Mouse (Mus musculus) forebrain, postnatal 0 days (tissue): ENCODE measurements around the gene AU040320. TPM values are rescaled to one million over a fixed set of nuclear protein-coding genes. Genes with fewer than 3 reads are reported as not detected.

Experiments used
- ATAC-seq: fragments of 200-750 bp; cut with Nextera tagmentation; 2 replicates; pipeline ENCODE4 v1.8.0; 2017; ENCODE audit warnings: mild to moderate bottlenecking, moderate library complexity
- DNase-seq: peaks from one replicate; pipeline ENCODE4 v3.0.0-alpha.2; 2015
- H3K27ac ChIP-seq: fragments of 300-500 bp; sonication (generic); 2 replicates; pipeline ENCODE4 v1.5.1; 2014; ENCODE audit warnings: low read depth, mild to moderate bottlenecking, antibody characterized with exemption, low read length, moderate library complexity, mixed read lengths
- H3K27me3 ChIP-seq: fragments of 300-500 bp; sonication (generic); 2 replicates; pipeline ENCODE4 v1.6.1; 2014; ENCODE audit warnings: mild to moderate bottlenecking, low read length, mixed read lengths; ENCODE audit not compliant: insufficient read depth
- H3K36me3 ChIP-seq: fragments of 300-500 bp; sonication (generic); 2 replicates; pipeline ENCODE4 v1.6.1; 2014; ENCODE audit warnings: mild to moderate bottlenecking, moderate library complexity; ENCODE audit not compliant: insufficient read depth
- H3K4me1 ChIP-seq: fragments of 300-500 bp; sonication (generic); 2 replicates; pipeline ENCODE4 v1.6.1; 2014; ENCODE audit warnings: antibody characterized with exemption; ENCODE audit not compliant: insufficient read depth
- H3K4me2 ChIP-seq: fragments of 300-500 bp; sonication (generic); 2 replicates; pipeline ENCODE4 v1.6.1; 2014; ENCODE audit warnings: low read depth, mild to moderate bottlenecking, moderate library complexity
- H3K4me3 ChIP-seq: fragments of 300-500 bp; sonication (generic); 2 replicates; pipeline ENCODE4 v1.5.1; 2014; ENCODE audit warnings: low read depth, low read length, mixed read lengths
- H3K9ac ChIP-seq: fragments of 300-500 bp; sonication (generic); 2 replicates; pipeline ENCODE4 v1.6.1; 2014; ENCODE audit warnings: mild to moderate bottlenecking
- H3K9me3 ChIP-seq: fragments of 300-500 bp; sonication (generic); 2 replicates; pipeline ENCODE4 v1.6.1; 2016; ENCODE audit warnings: low read length
- CTCF ChIP-seq: sonication (generic); IDR thresholded peaks from 2 replicates; pipeline ENCODE4 v1.5.1; 2016; ENCODE audit warnings: antibody characterized with exemption, control low read depth, low read depth
- WGBS: fragments of 180-500 bp; shearing (Covaris S2); extraction: QIAGEN DNeasy Blood & Tissue Kit; methylation state at CpG from one replicate; pipeline ENCODE4 v1.1.7; 2014; 5-methylcytosine and 5-hydroxymethylcytosine counted together
- polyA plus RNA-seq: library from polyadenylated mRNA; unstranded; fragments of >200 nt; fragmentation: Nextera tagmentation; extraction: Ambion mirVana; gene quantifications from 2 replicates; pipeline ENCODE4 v1.2.1, GENCODE M21; 2015
- total RNA-seq: library from RNA; depleted of rRNA; stranded (reverse); fragments of >200 nt; gene quantifications from 2 replicates; pipeline ENCODE4 v1.2.3, GENCODE M21; 2014

AU040320 gene
- total and polyA plus RNA-seq, 2 experiments from 2014 or later, result 33.5 to 35.7 TPM

- H3K27ac ChIP-seq, result no peak overlapping the region
- no peaks in the 10 kb centered on the region; the same call in 1 of the 2 replicates for H3K4me1 ChIP-seq
- no peak overlapping the region for H3K4me3 ChIP-seq
- H3K9me3 ChIP-seq, result no peaks in the 10 kb centered on the region
- WGBS, result 21% methylated on average over 11 of the region's 11 CpGs
- no peak for TF ChIP-seq CTCF
- no peak for DNase-seq
- H3K36me3 ChIP-seq, result peaks cover 54% of the 10 kb centered on the region
- ATAC-seq, result no peak
- H3K27me3 ChIP-seq, result peaks cover 3% of the 10 kb centered on the region; the same call in 1 of the 2 replicates
- no peak overlapping the region for H3K9ac ChIP-seq
- H3K4me2 ChIP-seq, result no peak overlapping the region
Observed at GRCm38 (mm10) chr4:126743713-126744112, 9.6 kb upstream of the AU040320 start.

- H3K36me3 ChIP-seq, result peaks cover 63% of the 10 kb centered on the region
- 85% methylated on average over 14 of the region's 14 CpGs for WGBS
- no peak overlapping the region for H3K27ac ChIP-seq
- ATAC-seq, result no peak
- no peaks in the 10 kb centered on the region for H3K27me3 ChIP-seq
- peaks cover 4% of the 10 kb centered on the region for H3K4me1 ChIP-seq
- no peak overlapping the region for H3K4me2 ChIP-seq
- H3K9ac ChIP-seq, result no peak overlapping the region
- no peak for TF ChIP-seq CTCF
- no peak for DNase-seq
- no peaks in the 10 kb centered on the region for H3K9me3 ChIP-seq
- no peak overlapping the region for H3K4me3 ChIP-seq
Observed at GRCm38 (mm10) chr4:126744831-126745230, 8.5 kb upstream of the AU040320 start.

GRCm38 (mm10) chr4:126745506-126746193 is 7.7 kb upstream of the AU040320 start:
- H3K27me3 ChIP-seq, result no peaks in the 10 kb centered on the region
- ATAC-seq, result peak; percentile 26; the same call in 1 of the 2 replicates
- peak; percentile 77 for TF ChIP-seq CTCF
- no peak overlapping the region for H3K4me3 ChIP-seq
- H3K4me2 ChIP-seq, result no peak overlapping the region
- H3K27ac ChIP-seq, result no peak overlapping the region
- 33% methylated on average over 13 of the region's 13 CpGs for WGBS
- peaks cover 11% of the 10 kb centered on the region for H3K4me1 ChIP-seq
- no peaks in the 10 kb centered on the region for H3K9me3 ChIP-seq
- no peak overlapping the region for H3K9ac ChIP-seq
- H3K36me3 ChIP-seq, result peaks cover 68% of the 10 kb centered on the region
- DNase-seq, result peak; percentile 80

GRCm38 (mm10) chr4:126746194-126746840 is 7.0 kb upstream of the AU040320 start:
- Histone ChIP-seq H3K27me3 (no peaks in the 10 kb centered on the region), H3K4me1 (peaks cover 17% of the 10 kb centered on the region), H3K27ac (no peak overlapping the region), H3K36me3 (peaks cover 68% of the 10 kb centered on the region), H3K9me3 (no peaks in the 10 kb centered on the region), H3K9ac (no peak overlapping the region), H3K4me3 (no peak overlapping the region), H3K4me2 (no peak overlapping the region)
- WGBS, result 76% methylated on average over 10 of the region's 10 CpGs
- DNase-seq (no peak), ATAC-seq (no peak)
- TF ChIP-seq CTCF, result no peak

- Histone ChIP-seq H3K36me3 (peaks cover 62% of the 10 kb centered on the region), H3K4me1 (peaks cover 24% of the 10 kb centered on the region), H3K4me2 (no peak overlapping the region), H3K9ac (no peak overlapping the region), H3K4me3 (no peak overlapping the region), H3K9me3 (no peaks in the 10 kb centered on the region), H3K27ac (no peak overlapping the region), H3K27me3 (no peaks in the 10 kb centered on the region)
- no peak for TF ChIP-seq CTCF
- no peak for DNase-seq
- WGBS, result 90% methylated on average over 8 of the region's 8 CpGs
- no peak for ATAC-seq
Observed at GRCm38 (mm10) chr4:126748381-126748780, 5.0 kb upstream of the AU040320 start.

GRCm38 (mm10) chr4:126749553-126749952 is 3.8 kb upstream of the AU040320 start:
- H3K4me1 ChIP-seq, result peaks cover 24% of the 10 kb centered on the region
- peak overlapping the region; percentile 20 for H3K4me3 ChIP-seq
- peak overlapping the region; percentile 33 for H3K9ac ChIP-seq
- peaks cover 51% of the 10 kb centered on the region for H3K36me3 ChIP-seq
- WGBS, result 70% methylated on average over 11 of the region's 11 CpGs
- TF ChIP-seq CTCF, result no peak
- peak overlapping the region; percentile 96 for H3K4me2 ChIP-seq
- H3K27ac ChIP-seq, result no peak overlapping the region
- H3K27me3 ChIP-seq, result no peaks in the 10 kb centered on the region
- DNase-seq (no peak), ATAC-seq (no peak)
- H3K9me3 ChIP-seq, result no peaks in the 10 kb centered on the region

- Histone ChIP-seq H3K27me3 (no peaks in the 10 kb centered on the region), H3K9ac (0 out of 2 replicates have a peak overlapping the region, but pooled peaks have one; percentile 33), H3K4me1 (peaks cover 29% of the 10 kb centered on the region), H3K27ac (no peak overlapping the region), H3K4me2 (peak overlapping the region; percentile 96), H3K9me3 (no peaks in the 10 kb centered on the region), H3K36me3 (peaks cover 45% of the 10 kb centered on the region), H3K4me3 (peak overlapping the region; percentile 20)
- ATAC-seq, result no peak
- peak; percentile 79 for DNase-seq
- WGBS, result 54% methylated on average over 26 of the region's 26 CpGs
- TF ChIP-seq CTCF, result no peak
Observed at GRCm38 (mm10) chr4:126750046-126750683, 3.2 kb upstream of the AU040320 start.
